Mouse (Mus musculus): ENCODE results near the gene Zfp217. TPM values are rescaled to one million over a fixed set of nuclear protein-coding genes. Genes with fewer than 3 reads are reported as not detected.

Zfp217 gene
- polyA plus RNA-seq, 1 experiment, result 80.0 TPM

GRCm38 (mm10) chr2:170153421-170154271, 5.7 kb upstream of the Zfp217 start:
- Histone ChIP-seq H3K27me3 (ENCODE audit: control insufficient read depth, insufficient read depth, low read length) (no peaks in the 10 kb centered on the region), H3K4me3 (ENCODE audit: control insufficient read depth, low read depth, low read length) (peak overlapping the region; percentile 37), H3K27ac (ENCODE audit: control insufficient read depth, insufficient read depth, low read depth, low read length) (no peak overlapping the region), H3K36me3 (ENCODE audit: control insufficient read depth, insufficient read depth, low read length) (no peaks in the 10 kb centered on the region), H3K4me1 (ENCODE audit: control insufficient read depth, insufficient read depth, low read length) (peaks cover 7% of the 10 kb centered on the region; the same call in 1 of the 2 replicates)
- TF ChIP-seq CTCF (IDR thresholded peaks at IDR 0.05; ENCODE audit: control insufficient read depth, insufficient read depth, insufficient replicate concordance, low read depth, low read length) (no peak), POLR2A (IDR thresholded peaks at IDR 0.05; ENCODE audit: control insufficient read depth, low read depth, low read length) (no peak)

- Histone ChIP-seq H3K4me3 (ENCODE audit: control insufficient read depth, low read depth, low read length) (no peak overlapping the region), H3K27me3 (ENCODE audit: control insufficient read depth, insufficient read depth, low read length) (no peaks in the 10 kb centered on the region), H3K36me3 (ENCODE audit: control insufficient read depth, insufficient read depth, low read length) (no peaks in the 10 kb centered on the region), H3K4me1 (ENCODE audit: control insufficient read depth, insufficient read depth, low read length) (peaks cover 7% of the 10 kb centered on the region; the same call in 1 of the 2 replicates), H3K27ac (ENCODE audit: control insufficient read depth, insufficient read depth, low read depth, low read length) (no peak overlapping the region)
- TF ChIP-seq POLR2A (IDR thresholded peaks at IDR 0.05; ENCODE audit: control insufficient read depth, low read depth, low read length), result no peak
- no peak for TF ChIP-seq CTCF (IDR thresholded peaks at IDR 0.05; ENCODE audit: control insufficient read depth, insufficient read depth, insufficient replicate concordance, low read depth, low read length)
Observed at GRCm38 (mm10) chr2:170152856-170153255, 5.0 kb upstream of the Zfp217 start.

- H3K36me3 ChIP-seq (ENCODE audit: control insufficient read depth, insufficient read depth, low read length), result no peaks in the 10 kb centered on the region
- no peak overlapping the region for H3K27ac ChIP-seq (ENCODE audit: control insufficient read depth, insufficient read depth, low read depth, low read length)
- peaks cover 7% of the 10 kb centered on the region; the same call in 1 of the 2 replicates for H3K4me1 ChIP-seq (ENCODE audit: control insufficient read depth, insufficient read depth, low read length)
- no peak overlapping the region for H3K4me3 ChIP-seq (ENCODE audit: control insufficient read depth, low read depth, low read length)
- no peaks in the 10 kb centered on the region for H3K27me3 ChIP-seq (ENCODE audit: control insufficient read depth, insufficient read depth, low read length)
- TF ChIP-seq CTCF (IDR thresholded peaks at IDR 0.05; ENCODE audit: control insufficient read depth, insufficient read depth, insufficient replicate concordance, low read depth, low read length), result no peak
- TF ChIP-seq POLR2A (IDR thresholded peaks at IDR 0.05; ENCODE audit: control insufficient read depth, low read depth, low read length), result no peak
Observed at GRCm38 (mm10) chr2:170152036-170152686, 4.3 kb upstream of the Zfp217 start.

GRCm38 (mm10) chr2:170151470-170151869, 3.6 kb upstream of the Zfp217 start:
- Histone ChIP-seq H3K4me1 (ENCODE audit: control insufficient read depth, insufficient read depth, low read length) (peaks cover 7% of the 10 kb centered on the region; the same call in 1 of the 2 replicates), H3K27ac (ENCODE audit: control insufficient read depth, insufficient read depth, low read depth, low read length) (no peak overlapping the region)

GRCm38 (mm10) chr2:170148828-170149227, 925 bp upstream of the Zfp217 start:
- peaks cover 5% of the 10 kb centered on the region; the same call in 1 of the 2 replicates for H3K4me1 ChIP-seq (ENCODE audit: control insufficient read depth, insufficient read depth, low read length)
- H3K4me3 ChIP-seq (ENCODE audit: control insufficient read depth, low read depth, low read length), result no peak overlapping the region
- no peaks in the 10 kb centered on the region for H3K27me3 ChIP-seq (ENCODE audit: control insufficient read depth, insufficient read depth, low read length)
- TF ChIP-seq POLR2A (IDR thresholded peaks at IDR 0.05; ENCODE audit: control insufficient read depth, low read depth, low read length), result no peak
- TF ChIP-seq CTCF (IDR thresholded peaks at IDR 0.05; ENCODE audit: control insufficient read depth, insufficient read depth, insufficient replicate concordance, low read depth, low read length), result no peak
- H3K27ac ChIP-seq (ENCODE audit: control insufficient read depth, insufficient read depth, low read depth, low read length), result no peak overlapping the region
- no peaks in the 10 kb centered on the region for H3K36me3 ChIP-seq (ENCODE audit: control insufficient read depth, insufficient read depth, low read length)

More at GRCm38 (mm10) chr2:170151470-170151869, 3.6 kb upstream of the Zfp217 start:
- no peak for TF ChIP-seq POLR2A (IDR thresholded peaks at IDR 0.05; ENCODE audit: control insufficient read depth, low read depth, low read length)
- TF ChIP-seq CTCF (IDR thresholded peaks at IDR 0.05; ENCODE audit: control insufficient read depth, insufficient read depth, insufficient replicate concordance, low read depth, low read length), result no peak
- Histone ChIP-seq H3K27me3 (ENCODE audit: control insufficient read depth, insufficient read depth, low read length) (no peaks in the 10 kb centered on the region), H3K36me3 (ENCODE audit: control insufficient read depth, insufficient read depth, low read length) (no peaks in the 10 kb centered on the region), H3K4me3 (ENCODE audit: control insufficient read depth, low read depth, low read length) (no peak overlapping the region)

GRCm38 (mm10) chr2:170147170-170147569, 733 bp downstream of the Zfp217 start:
- Histone ChIP-seq H3K36me3 (ENCODE audit: control insufficient read depth, insufficient read depth, low read length) (no peaks in the 10 kb centered on the region), H3K27ac (ENCODE audit: control insufficient read depth, insufficient read depth, low read depth, low read length) (no peak overlapping the region)

GRCm38 (mm10) chr2:170144343-170144742, 3.6 kb downstream of the Zfp217 start:
- no peak overlapping the region for H3K27ac ChIP-seq (ENCODE audit: control insufficient read depth, insufficient read depth, low read depth, low read length)
- TF ChIP-seq POLR2A (IDR thresholded peaks at IDR 0.05; ENCODE audit: control insufficient read depth, low read depth, low read length) (no peak), CTCF (IDR thresholded peaks at IDR 0.05; ENCODE audit: control insufficient read depth, insufficient read depth, insufficient replicate concordance, low read depth, low read length) (no peak)
- no peaks in the 10 kb centered on the region for H3K36me3 ChIP-seq (ENCODE audit: control insufficient read depth, insufficient read depth, low read length)
- H3K27me3 ChIP-seq (ENCODE audit: control insufficient read depth, insufficient read depth, low read length), result no peaks in the 10 kb centered on the region
- peaks cover 2% of the 10 kb centered on the region for H3K4me1 ChIP-seq (ENCODE audit: control insufficient read depth, insufficient read depth, low read length)
- no peak overlapping the region for H3K4me3 ChIP-seq (ENCODE audit: control insufficient read depth, low read depth, low read length)

More at GRCm38 (mm10) chr2:170147170-170147569, 733 bp downstream of the Zfp217 start:
- Histone ChIP-seq H3K4me1 (ENCODE audit: control insufficient read depth, insufficient read depth, low read length) (peaks cover 2% of the 10 kb centered on the region), H3K27me3 (ENCODE audit: control insufficient read depth, insufficient read depth, low read length) (no peaks in the 10 kb centered on the region), H3K4me3 (ENCODE audit: control insufficient read depth, low read depth, low read length) (no peak overlapping the region)
- TF ChIP-seq POLR2A (IDR thresholded peaks at IDR 0.05; ENCODE audit: control insufficient read depth, low read depth, low read length) (no peak), CTCF (IDR thresholded peaks at IDR 0.05; ENCODE audit: control insufficient read depth, insufficient read depth, insufficient replicate concordance, low read depth, low read length) (no peak)

Data from testis, adult 2 months (tissue).